Mouse (Mus musculus) CH12.LX (cell line): ENCODE data around the gene Prr15l.
A peak's percentile ranks its signal among the peaks of the same experiment; 100 is the strongest.

Experiments used
- CTCF ChIP-seq, 2 experiments: IDR thresholded peaks in 1 of 2; conservative IDR thresholded peaks in 1 of 2; 2 replicates each; pipeline ENCODE4 v1.5.1; 2011 to 2012; ENCODE audit warnings: low read depth in 2 of 2, low read length in 2 of 2, improper control_type of control experiment in 1 of 2, inconsistent platforms in 1 of 2, mild to moderate bottlenecking in 1 of 2, moderate library complexity in 1 of 2
- EP300 ChIP-seq: IDR thresholded peaks from 2 replicates; pipeline ENCODE4 v1.6.1; 2011; ENCODE audit warnings: low read length, improper control_type of control experiment
- GABPA ChIP-seq: IDR thresholded peaks from 2 replicates; pipeline ENCODE4 v1.6.1; 2012; ENCODE audit warnings: low read depth, low read length, improper control_type of control experiment, inconsistent platforms; ENCODE audit not compliant: insufficient replicate concordance
- TBP ChIP-seq: conservative IDR thresholded peaks from 2 replicates; pipeline ENCODE4 v1.6.1; 2011; ENCODE audit warnings: low read depth, low read length, improper control_type of control experiment
- ZMIZ1 ChIP-seq: IDR thresholded peaks from 2 replicates; pipeline ENCODE4 v1.6.1; 2012; ENCODE audit warnings: low read depth, mild to moderate bottlenecking, inconsistent platforms, low read length, improper control_type of control experiment

DNA sequence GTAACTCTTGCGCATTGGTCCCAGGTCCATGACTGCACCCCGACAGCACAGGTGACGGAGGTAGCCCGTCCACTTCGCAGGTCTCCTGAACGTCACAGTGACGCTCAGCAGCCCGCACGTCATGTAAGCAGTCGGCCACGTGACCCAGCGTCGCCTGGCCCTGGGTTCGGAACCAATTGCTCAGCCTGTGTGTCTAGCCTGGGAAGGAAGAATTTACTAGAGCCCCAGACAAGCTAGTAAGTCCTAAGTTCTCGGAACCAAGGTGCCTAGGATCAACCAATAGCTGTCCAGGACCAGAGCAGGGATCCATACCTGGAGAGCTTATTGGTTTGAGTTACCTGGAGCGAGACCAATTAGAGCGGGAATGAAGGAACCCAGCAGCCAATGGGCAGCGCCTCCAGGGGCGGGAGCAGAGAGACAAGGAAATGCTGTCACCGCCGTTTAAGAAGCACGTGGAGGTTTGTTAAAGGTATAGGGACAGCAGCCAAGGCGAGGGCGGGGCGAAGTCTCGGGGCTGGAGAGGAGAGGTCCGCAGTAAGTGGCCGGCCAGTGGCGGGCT lies 15.9 kb downstream of the Prr15l start, which contains the start of gene Pnpo:
- TF ChIP-seq GABPA (peak; percentile 46; the same call in 1 of the 2 replicates), TBP (peak; percentile 56; the same call in 1 of the 2 replicates), ZMIZ1 (peak; percentile 43; the same call in 1 of the 2 replicates), CTCF (conservative IDR thresholded peaks at IDR 0.05 in 1 of 2, IDR thresholded peaks at IDR 0.05 in 1 of 2; ENCODE audit: low read depth in 2 of 2, low read length in 2 of 2) (no peak), EP300 (no peak)
